Mouse (Mus musculus): ENCODE results near the gene Iqsec1.

Iqsec1 gene

DNA sequence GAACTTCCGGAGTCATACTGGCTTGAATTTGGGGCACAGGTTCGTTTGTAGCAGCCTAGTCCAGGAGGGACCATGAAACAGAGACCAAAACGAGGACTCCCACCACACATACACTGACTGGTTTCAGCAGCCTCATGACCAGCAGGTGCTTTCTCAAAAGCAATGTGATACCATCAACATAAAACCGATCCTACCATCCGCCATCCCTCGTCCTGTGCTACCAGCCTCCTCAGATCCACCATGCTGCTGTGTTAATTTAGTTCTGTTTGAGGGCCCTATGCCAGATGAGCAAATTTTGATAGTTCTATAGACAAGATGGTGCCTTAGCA lies 232.9 kb downstream of the Iqsec1 start:
- no peak for DNase-seq (ENCODE audit: low spot score in 2 of 2)

DNA sequence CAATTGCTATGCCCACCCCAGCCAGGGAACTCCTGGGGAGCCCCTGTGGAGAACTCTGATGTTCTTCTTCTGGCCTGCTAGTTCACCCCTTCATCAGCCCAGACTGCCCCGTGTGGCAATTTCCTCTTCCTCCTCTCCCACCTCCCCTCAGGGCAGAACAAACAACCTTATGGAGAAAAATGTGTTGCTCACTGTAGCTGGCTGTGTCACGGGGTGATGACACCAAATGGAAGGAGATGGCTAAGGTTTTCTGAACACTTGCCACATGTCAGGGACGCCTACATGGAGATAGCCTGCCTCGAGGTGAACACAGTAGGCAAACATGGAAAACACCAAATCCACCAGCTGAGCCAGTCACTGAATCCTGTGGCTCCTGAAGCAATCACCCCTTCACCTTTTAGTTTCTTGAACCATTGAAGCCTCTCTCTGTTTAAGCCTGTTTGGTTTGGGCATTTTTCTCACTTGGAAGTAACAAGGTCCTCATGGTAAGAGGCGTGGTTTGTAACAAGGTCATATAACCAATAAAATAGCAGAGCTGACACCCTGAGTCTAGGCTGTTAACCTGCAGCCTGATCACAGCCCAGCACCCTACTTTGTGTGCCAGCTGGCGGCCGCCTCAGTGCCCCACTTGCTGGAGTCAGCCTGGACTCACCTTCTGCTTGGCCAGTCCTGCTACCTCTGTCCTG lies 233.4 kb downstream of the Iqsec1 start:
- no peak for DNase-seq (ENCODE audit: low spot score in 2 of 2)

DNA sequence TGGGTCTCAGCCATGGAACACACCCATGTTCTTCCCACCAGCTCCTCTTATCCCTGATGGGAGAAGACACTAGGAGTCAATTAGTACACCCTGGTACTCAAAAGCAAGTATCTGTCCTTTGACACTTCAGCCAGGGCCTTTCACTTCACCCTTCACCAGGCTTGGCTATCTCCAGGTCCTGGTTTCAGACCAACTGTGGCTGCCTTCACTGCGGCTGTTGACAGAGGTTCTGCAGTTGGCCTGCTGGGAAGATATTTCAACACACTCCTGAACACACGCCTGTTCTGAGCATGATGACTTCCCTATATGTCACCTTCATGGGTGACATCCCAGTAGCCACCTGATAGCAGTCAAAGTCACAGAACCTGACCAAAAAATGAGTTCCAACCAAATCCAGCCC lies 234.4 kb downstream of the Iqsec1 start:
- no peak for DNase-seq (ENCODE audit: low spot score in 2 of 2)

DNA sequence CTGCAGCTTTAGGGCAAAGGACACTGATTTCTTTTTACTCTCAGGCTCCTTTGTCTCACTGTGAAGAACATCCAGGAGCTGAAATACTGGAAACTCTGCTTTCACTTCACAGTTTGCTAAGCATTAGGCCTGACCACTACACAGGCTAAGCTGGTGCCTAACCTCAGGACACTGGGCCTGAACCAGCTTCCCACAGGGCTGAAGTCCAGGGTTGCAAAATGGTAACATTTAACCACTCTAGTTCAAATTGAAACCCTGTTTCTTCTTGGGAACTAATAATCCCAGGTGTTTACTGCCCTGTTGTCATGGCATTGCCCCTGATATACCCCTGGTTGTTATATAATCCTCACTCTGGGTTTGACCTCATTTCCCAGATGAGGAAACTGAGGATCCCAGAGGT lies 234.8 kb downstream of the Iqsec1 start:
- no peak for DNase-seq (ENCODE audit: low spot score in 2 of 2)

DNA sequence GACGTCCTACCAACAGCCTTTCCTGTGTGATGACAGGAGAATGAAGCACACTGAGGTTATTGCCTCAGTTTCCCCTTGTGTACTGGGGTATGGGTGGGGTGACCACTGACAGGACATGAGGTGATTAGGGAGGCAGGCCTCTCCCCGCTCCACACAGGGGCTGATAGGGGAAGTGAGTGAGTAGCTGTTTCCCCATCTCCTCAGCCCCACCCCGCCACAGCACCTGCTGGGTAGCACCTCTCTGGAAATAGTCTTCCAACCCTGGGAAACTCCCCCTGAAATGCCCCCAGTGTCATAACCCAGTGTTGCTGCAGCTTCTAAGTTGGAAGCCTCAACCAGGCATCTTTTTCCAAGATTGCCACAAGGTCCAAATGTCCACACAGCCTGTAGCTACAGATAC lies 236.9 kb downstream of the Iqsec1 start:
- DNase-seq (ENCODE audit: low spot score in 2 of 2): no peak

DNA sequence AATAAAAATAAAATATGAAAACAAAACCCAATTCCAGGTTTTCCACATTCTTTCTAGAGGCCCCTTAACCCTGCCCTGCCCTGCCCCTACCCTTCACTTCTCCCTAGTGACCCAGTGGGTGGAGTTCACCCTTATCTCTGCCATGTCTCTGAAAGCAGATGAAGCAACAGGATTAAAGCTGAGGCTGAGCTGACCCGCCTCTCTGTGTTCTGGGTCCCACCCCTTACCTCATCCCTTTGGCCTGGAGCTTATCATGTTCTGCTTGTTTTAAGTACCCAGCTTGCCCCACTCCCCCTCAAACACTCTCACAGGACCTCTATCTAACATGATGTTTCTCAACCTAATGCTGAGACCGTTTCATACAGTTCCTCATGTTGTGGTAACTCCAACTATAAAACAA lies 238.4 kb downstream of the Iqsec1 start:
- DNase-seq (ENCODE audit: low spot score in 2 of 2): peak in 1 of 2 experiments; percentile 55

DNA sequence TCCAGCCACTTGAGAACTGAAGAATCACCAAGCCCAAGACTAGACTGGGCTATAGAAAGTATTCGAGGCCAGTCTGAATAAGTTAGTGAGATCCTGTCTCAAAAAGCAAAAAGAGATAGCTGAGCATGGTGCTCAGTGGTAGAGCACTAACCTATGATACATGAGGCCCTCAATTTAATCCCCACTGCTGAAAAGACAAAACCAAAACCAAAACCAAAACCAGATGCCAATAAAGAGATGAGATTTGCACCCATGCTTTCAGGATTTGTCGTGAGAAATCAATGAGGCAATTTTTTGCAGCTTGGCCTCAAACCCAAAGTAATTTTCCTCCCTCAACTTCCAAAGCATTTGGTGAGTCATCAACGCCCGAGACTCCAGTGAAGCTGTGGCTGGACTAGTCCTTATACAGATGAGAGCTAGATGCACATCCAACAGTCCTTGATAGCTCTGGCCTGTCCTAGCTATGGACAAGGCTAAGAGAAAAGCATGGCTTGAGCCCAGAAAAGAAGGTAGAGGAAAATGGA lies 239.0 kb downstream of the Iqsec1 start:
- no peak for DNase-seq (ENCODE audit: low spot score in 2 of 2)

DNA sequence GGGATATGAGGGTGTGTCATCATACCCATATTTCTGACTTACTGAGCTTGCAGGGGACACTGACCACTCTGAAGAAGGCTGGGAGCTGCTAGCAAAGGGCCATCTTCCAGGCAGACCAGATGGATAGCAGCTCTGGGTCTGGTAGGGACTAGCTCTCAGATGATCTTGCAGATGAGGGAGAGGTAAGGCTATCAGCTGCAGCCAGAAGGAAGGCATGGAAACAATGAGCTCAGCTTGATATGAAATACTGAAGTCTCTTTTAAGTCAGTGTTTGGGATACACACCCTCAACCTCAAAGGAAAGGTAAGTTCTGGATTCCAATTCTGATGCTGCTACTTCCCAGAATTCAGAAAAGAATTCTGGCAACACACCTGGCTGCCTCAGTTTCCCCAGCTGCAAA lies 239.5 kb downstream of the Iqsec1 start:
- DNase-seq (ENCODE audit: low spot score in 2 of 2): no peak

DNA sequence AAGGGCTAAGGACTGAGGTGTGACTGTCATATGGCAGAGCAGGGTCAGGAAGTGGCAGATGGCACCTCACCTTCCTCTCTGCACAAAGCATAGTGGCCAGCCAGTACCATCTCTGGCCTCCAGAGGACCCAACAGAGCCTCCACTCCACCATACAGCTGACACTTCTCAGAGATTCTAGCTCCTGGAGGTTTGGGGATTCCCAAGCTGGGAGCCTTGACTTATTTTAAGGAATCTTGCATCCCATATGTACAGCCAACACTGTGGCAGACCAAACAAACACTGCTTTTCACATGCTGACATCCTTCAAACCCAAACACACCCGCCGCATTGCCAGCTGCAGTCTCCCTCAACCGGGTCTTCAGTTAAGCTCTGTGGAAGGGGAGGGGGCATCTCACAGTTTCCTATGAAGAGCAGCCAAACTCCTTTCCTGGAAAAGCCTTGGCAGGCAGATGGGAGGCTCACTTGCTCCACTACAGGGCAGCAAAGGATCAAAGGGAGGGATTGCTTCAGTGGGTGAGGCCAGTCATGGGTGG lies 242.1 kb downstream of the Iqsec1 start:
- no peak for DNase-seq (ENCODE audit: low spot score in 2 of 2)

DNA sequence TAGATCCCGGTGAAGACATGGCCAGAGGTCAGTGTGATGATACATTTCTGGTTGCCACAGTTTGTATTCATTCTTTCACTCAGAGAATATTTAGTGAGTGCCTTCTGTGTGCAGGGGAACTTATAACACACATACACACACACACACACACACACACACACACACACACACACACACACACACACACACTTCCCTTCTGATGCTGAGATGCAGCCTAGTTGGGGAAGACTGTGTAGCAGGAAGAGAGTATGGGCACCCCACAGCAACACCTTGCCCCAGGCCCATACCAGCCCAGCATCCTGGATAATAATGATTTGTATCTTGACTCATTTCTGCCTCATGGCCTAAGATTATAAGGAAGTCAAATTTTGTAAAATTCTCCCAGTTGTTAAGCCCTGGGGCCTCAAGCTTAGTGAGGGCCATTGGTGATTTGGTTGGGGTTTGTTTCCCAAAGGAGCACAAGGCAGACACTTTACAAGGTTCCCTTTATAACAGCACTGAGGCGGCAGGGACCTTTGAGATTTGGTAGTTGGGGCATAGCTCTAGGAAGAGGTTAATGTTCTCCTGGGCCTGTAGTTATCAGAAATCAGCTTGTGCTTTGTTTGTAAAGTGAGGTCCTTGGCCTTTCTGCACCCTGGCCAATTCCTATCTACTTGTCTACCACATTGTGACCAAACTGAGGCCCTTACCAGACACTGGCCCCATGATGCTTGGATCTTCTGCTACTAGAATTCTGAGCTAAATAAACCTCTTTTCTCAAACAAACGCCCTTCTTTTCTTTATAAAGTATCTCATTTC lies 242.9 kb downstream of the Iqsec1 start:
- DNase-seq (ENCODE audit: low spot score in 2 of 2): no peak

DNA sequence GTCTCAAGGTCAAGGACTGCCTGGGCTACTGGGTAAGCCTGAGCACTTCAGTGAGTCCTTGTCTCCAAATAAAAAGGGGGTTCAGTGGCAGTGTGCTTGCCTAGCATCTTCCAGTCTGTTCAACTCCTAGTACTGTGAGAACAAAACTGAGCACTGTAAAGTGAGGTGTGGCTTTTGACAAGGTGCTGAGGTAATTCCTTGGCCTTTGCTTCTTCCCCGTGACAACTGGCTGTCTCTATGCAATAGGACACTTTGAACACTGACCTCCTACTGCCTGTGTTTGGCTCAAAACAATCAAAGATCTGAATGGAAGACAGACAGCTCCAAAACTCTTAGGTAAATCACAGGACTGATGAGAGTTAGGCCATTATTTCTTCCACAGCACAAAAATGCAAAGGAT lies 246.0 kb downstream of the Iqsec1 start:
- DNase-seq (ENCODE audit: low spot score in 2 of 2): no peak

DNA sequence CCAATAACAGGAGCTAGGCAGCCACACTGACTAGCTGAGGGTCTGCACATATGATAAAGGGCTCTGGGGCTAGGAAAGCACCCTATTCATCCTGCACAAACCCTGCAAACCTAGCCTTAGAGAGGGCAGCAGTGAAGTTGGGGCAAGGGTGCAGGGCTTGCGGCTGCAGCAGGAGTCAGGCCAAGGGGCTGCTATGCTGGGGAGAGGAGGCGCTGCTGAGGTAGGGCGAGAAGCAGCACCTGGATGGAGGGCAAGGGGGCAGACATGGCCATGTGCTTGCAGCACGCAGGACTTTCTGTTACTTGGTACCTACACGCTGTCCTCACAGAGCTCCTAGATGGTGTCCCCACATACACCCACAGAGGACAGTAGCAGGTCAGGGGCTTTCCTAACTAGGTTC lies 246.8 kb downstream of the Iqsec1 start:
- DNase-seq (ENCODE audit: low spot score in 2 of 2): no peak

DNA sequence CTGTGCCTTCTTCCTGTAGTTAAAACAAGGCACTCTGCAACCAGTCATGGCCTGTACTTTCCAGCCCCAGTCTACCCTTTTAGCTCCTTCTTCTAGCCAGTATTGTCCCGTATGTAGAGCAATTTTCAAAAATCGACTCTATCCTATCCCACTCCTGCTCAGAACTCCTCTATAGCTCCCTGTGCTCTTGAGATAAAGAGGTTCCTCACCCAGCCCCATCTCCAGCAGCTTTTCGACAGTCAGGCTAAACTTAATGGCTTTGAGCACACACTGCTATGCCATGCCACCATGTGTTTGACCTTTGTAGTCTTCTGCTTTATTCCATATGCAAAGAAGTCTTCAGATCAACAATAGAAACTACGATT lies 247.4 kb downstream of the Iqsec1 start:
- DNase-seq (ENCODE audit: low spot score in 2 of 2): no peak

DNA sequence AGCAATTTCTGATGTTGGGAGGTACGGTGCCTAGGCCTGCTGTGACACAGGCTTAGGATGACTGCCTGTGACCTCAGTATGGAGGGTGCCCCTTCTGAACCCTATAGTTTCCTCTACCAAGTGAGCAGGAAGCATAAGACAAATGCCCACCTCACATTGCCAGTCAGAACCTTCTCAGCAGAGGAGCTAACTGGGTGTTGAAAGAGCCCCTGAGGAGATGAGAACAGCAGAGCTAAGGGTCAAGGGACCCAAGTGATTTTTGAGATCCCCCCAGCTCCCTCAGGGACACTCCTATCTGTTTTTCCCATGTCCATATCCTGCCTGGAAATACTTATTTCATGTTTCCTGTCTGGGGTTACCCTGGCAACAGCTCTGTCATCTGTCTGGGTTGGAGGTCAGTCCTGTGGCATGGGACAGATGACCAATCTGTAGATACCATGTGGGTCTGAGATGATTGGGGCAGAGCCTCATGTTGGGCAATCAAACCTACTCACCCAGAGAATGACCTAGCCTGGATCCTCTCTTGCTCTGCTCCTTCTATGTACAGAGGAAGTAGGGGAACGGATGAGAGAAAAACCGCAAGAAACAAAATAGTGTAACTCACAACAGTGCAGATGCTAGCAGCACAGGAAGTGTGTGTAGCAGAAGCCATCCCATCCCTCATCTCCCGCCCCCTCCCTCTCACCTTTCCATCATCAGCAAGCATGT lies 248.0 kb downstream of the Iqsec1 start:
- DNase-seq (ENCODE audit: low spot score in 2 of 2): no peak

DNA sequence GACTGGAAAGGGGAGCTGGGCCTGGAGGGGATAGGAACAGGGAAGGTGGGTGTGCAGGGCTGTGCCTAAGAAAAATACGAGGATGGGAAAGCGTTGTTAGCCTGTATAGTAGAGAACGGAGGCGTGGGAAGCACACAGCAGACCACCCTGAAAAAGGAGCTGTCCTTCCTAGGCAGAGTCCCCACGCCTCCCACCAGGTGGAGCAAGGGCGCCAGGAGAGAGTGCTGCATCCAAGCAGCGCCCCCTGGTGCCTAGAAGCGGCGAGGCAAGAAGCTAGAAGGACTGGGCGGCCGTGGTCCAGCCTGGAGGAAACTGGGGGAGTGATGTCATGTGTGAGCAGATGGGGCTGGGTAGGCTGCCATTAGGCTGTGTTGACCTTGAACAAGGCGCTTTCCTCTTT lies 251.1 kb downstream of the Iqsec1 start:
- peak; percentile 85 to 90 for DNase-seq (ENCODE audit: low spot score in 2 of 2)

DNA sequence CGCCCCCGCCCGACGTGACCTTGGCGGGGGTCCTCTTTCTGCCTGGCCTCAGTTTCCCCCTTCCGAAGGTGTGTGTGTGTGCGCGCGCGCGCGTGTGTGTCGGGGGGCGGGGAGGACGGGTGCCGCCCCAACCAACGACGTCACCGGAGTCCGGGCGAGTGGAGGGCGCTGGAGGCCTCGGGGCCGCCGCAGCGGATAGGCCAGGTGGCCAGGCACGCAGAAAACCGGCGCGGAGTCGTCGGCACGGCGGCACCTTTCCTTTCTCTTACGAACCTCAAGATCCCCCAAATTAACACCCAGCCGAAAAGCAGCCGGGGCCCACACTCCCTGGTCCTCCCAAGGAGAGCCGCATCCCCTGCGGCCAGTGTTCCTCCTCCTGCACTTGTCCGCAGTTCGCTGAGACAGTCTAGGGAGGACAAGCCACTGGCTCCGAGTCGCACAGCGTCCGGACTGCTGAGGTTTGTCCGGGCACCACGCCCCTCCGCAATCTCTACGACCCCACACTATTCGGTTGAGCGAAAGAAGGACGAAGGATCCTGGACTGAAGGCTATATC lies 251.7 kb downstream of the Iqsec1 start:
- DNase-seq (ENCODE audit: low spot score in 2 of 2): peak in 1 of 2 experiments; percentile 70

DNA sequence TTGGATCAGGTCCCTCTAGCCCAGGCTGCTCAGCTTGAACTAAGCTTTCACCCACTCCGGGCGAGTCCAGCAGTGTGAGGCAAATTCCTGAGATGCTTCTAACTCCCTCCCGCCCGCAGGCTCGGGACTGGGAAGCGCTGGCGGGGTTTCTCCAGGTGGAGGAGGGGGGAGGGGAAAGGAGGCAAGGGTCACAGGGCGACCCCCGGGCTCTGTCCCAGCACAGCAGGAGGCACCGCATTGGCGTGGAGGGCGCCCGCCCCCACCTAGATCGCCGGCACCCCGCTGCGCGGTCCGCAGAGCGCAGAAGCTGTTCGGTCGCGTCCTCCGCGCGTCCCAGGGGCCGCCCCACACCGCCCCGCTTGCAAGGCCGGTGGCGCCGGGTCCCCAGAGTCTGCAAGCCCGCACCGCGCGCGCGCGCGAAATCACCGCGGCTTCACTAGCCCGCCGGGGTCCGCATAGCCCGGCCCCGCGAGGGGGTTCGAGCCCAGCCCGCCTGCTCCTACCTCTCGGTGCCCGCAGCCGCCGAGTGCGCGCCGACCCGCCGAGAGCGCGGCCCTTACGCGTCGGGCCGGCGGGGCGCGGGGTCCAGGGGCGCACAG lies 252.3 kb downstream of the Iqsec1 start:
- DNase-seq (ENCODE audit: low spot score in 2 of 2): peak in 1 of 2 experiments; percentile 50

DNA sequence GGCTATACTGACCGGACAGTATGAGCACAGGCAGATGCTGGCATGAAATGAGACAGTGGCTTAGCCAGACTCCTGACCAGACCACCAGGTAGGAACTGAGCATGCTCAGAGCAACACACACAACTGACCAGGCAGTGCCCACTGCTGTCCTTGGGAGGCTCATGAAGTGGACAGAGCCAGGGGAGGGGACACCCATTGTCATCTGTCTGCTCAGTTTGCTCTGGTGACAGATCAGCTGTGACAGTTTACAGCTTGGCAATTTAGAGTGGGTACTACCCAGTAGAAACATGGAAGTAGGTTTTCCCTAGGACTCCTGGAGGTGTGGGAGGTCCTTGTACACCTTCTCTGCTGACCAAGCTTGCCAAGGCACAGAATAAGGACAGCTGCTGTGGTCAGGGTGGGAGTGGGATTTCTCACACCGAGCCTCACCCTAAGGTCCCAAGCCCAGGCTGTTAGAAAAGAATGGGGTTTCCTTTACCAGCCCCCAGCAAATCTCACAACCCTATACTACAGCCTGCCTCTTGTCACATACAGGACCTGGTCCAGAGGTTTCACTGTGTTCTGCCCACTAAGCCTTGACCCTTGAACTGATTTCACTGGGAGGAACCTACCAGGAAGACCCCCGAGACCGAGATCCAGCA lies 253.0 kb downstream of the Iqsec1 start:
- no peak for DNase-seq (ENCODE audit: low spot score in 2 of 2)

DNA sequence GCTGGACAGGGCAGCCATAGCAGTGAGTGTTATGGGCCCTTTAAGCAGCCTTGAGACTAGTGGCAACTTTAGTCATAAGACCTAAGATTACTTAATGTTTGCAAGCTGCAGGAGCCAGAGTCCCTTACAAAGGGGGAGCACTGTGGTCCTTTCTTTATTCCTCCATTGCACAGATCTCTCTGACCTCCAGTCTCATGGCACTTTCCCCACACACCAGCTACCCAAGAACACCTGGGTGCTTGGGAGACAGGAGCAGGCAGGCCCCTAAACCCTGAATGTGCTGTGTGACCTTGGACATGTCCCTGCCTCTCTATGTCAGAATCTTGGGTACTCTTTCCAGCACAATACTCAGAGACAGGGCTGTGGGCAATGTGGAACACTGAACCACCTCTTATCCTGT lies 253.7 kb downstream of the Iqsec1 start:
- no peak for DNase-seq (ENCODE audit: low spot score in 2 of 2)

DNA sequence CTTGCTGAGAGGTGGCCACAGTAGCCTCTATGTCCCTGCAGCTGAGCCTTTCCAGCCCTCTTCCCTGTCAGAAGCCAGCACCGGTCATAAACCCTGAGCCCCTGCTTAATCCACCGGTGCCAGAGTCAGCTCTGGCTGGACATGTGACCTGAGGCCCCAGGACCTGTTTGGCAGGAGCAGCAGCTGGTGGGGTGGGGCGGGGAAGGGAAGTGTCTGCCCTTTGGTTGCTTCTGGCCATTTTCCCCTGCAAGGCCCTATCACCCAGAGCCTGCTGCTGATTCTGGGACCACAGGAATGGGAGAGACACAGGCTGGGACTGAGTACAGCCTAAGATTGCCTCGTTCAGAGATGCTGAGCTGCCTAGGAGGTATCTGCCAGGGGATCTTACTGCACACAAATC lies 257.2 kb downstream of the Iqsec1 start:
- peak; percentile 52 to 74 for DNase-seq (ENCODE audit: low spot score in 2 of 2)

DNA sequence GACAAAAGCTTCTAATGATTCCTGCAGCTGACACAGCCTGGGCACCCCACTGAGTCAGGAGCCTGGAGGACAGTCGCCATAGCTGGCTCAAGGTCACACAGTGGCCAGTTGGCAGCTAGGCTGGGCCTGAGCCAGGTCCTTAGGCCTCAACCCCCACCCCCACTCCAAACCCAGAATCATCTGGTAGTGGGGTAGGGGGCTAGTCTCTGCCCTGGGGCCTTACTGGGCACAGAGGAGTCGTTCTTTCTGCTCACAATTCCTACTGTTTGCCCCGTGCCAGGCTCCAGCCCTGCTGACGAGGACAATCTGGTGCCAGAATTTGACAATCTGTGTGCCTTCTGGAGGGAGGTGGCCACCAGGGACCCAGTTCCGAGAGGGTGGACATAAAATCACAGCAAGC lies 258.7 kb downstream of the Iqsec1 start:
- DNase-seq (ENCODE audit: low spot score in 2 of 2): no peak
